Mouse (Mus musculus): Measurements from ENCODE around the gene Wwc1. TPM values are rescaled to one million over a fixed set of nuclear protein-coding genes. Genes with fewer than 3 reads are reported as not detected.

The Wwc1 gene
- total and polyA plus RNA-seq, 3 experiments = 0.89 to 8.7 (median 2.0) TPM

GRCm38 (mm10) chr11:36001282-36001970, 21.1 kb upstream of the Wwc1 start (continued):
- TF ChIP-seq USF2 (conservative IDR thresholded peaks at IDR 0.05; ENCODE audit: low read depth, low read length) = no peak
- TF ChIP-seq PAX5 (IDR thresholded peaks at IDR 0.05; ENCODE audit: low read length) = no peak
- TF ChIP-seq NELFE (IDR thresholded peaks at IDR 0.05; ENCODE audit: low read depth, low read length) = no peak
- no peak for TF ChIP-seq MYC (IDR thresholded peaks at IDR 0.05; ENCODE audit: low read depth, low read length)
- TF ChIP-seq ZMIZ1 (IDR thresholded peaks at IDR 0.05; ENCODE audit: low read depth, low read length) = no peak
- TF ChIP-seq MXI1 (IDR thresholded peaks at IDR 0.05; ENCODE audit: low read depth, low read length) = no peak
- peak; percentile 92 for TF ChIP-seq SMC3 (IDR thresholded peaks at IDR 0.05; ENCODE audit: low read depth, low read length)
- no peak for TF ChIP-seq POLR2AphosphoS2 (IDR thresholded peaks at IDR 0.05; ENCODE audit: low read depth, low read length)
- no peak for TF ChIP-seq ETS1 (conservative IDR thresholded peaks at IDR 0.05; ENCODE audit: low read depth, low read length)
- TF ChIP-seq MAX (IDR thresholded peaks at IDR 0.05; ENCODE audit: low read length) = no peak; the same call in 1 of the 2 replicates

DNA sequence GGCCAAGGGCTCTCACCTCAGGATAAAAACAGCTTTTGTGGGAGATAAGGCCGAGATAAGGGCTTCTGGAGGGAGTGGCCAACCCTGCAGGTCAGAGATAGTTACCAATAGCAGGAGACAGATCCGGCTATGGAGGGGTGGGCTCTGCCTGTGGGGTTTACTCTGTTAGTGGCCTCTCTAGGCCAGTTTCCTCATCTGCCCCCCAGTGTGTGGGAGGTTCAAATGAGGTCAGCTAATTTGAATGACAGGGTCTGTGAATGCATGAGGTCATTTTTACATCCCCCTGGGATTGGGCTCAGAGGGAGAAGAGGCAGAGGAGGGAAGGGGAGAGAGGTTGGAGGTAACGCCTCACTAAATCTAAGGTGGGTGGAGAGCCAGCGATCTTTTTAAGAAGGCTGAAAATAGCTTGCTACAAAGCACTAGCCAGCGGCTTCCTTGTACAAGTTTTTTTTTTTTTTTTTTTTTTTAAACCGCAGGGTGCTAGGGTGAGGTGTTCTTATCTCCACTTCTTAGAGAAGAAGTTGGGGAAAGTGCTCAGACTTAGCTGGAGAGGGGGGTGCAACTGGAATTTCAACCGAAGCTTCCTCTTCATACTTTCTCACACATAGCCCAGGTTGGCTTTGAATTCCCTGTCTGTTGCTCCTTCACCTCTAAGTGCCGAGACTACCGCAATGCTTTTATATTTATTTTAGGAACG, 20.4 kb upstream of the Wwc1 start:
- H3K9ac ChIP-seq (ENCODE audit: insufficient read depth, low read depth) = no peak overlapping the region
- dilution Hi-C loops (cut with MboI; ENCODE audit: extremely low pct_ligation_motif_present, extremely low pct_unique_long_range_greater_than_20kb, low sequenced_read_pairs) = no loop called here
- H3K27ac ChIP-seq (ENCODE audit: insufficient read depth, low read depth) = no peak overlapping the region
- TF ChIP-seq MXI1 (IDR thresholded peaks at IDR 0.05; ENCODE audit: low read depth, low read length) (no peak), ZKSCAN1 (IDR thresholded peaks at IDR 0.05; ENCODE audit: borderline replicate concordance, low read depth, low read length) (no peak), RAD21 (IDR thresholded peaks at IDR 0.05; ENCODE audit: low read depth, low read length) (no peak), BHLHE40 (IDR thresholded peaks at IDR 0.05; ENCODE audit: low read depth, low read length) (peak; percentile 19; the same call in 1 of the 2 replicates), JUND (conservative IDR thresholded peaks at IDR 0.05; ENCODE audit: low read depth, low read length) (0 out of 2 replicates have a peak, but pooled peaks have one; percentile 30), ETS1 (conservative IDR thresholded peaks at IDR 0.05; ENCODE audit: low read depth, low read length) (peak; percentile 78), ZNF384 (IDR thresholded peaks at IDR 0.05; ENCODE audit: low read depth, low read length) (peak; percentile 93), EP300 (IDR thresholded peaks at IDR 0.05; ENCODE audit: low read length) (peak; percentile 17; the same call in 1 of the 2 replicates), JUN (IDR thresholded peaks at IDR 0.05; ENCODE audit: insufficient read depth, low read depth, low read length) (peak; percentile 41; the same call in 1 of the 2 replicates)
- H3K4me1 ChIP-seq (ENCODE audit: control insufficient read depth in 1 of 2, insufficient read depth in 2 of 2) = peaks cover 0 to 40% of the 10 kb centered on the region in 2 experiments; a peak in 2 of 4 replicates
- peaks cover 13% of the 10 kb centered on the region for H3K27me3 ChIP-seq (replicated peaks)
- no peaks in the 10 kb centered on the region for H3K79me2 ChIP-seq (replicated peaks; ENCODE audit: control insufficient read depth, extremely low read depth, insufficient read depth, poor library complexity, severe bottlenecking)
- peak; percentile 95 for DNase-seq (ENCODE audit: extremely low read depth)
- H3K4me3 ChIP-seq (replicated peaks in 1 of 3; ENCODE audit: low read depth in 2 of 3, low read length in 2 of 3, poor library complexity in 1 of 3) = peak overlapping the region in 1 of 3 experiments; percentile 37
- no peaks in the 10 kb centered on the region for H3K36me3 ChIP-seq (replicated peaks in 1 of 2; ENCODE audit: control insufficient read depth in 1 of 2, insufficient read depth in 1 of 2, low read length in 1 of 2)
- peak overlapping the region; percentile 31; the same call in 1 of the 2 replicates for H3K4me2 ChIP-seq (ENCODE audit: insufficient read depth, low read depth, poor library complexity, severe bottlenecking)
- peaks cover 4% of the 10 kb centered on the region for H3K9me3 ChIP-seq (replicated peaks; ENCODE audit: low read length)
- in situ Hi-C loops (cut with MboI; ENCODE audit: low pct_ligation_motif_present, low pct_unique_long_range_greater_than_20kb, low sequenced_read_pairs) = no loop called here
